In genomic region chr15:62219934-62220540, GRCm38 (mm10) we compare ENCODE assay signal across 28 mouse cellular contexts.
DNase-seq lines count a peak whose midpoint lies in the region; ATAC-seq and TF ChIP-seq lines count a peak whose summit lies in the region.
"Had no signal": no experiment of that assay in that cellular context is flagged by ENCODE, and none has a peak within 500 bp of the region (broad histone marks: within the 10 kb centered on the region; RNA-seq: fewer than 3 reads in every experiment).

No protein-coding gene starts in this region.

- peak in 1 of 2 experiments; percentile 35; a peak in 1 of 4 replicates for TF ChIP-seq POLR2A in MEL (IDR thresholded peaks at IDR 0.05; ENCODE audit: control insufficient read depth in 1 of 2, insufficient read depth in 1 of 2, low read depth in 1 of 2, low read length in 2 of 2, poor library complexity in 1 of 2)

- peaks cover 76% of the 10 kb centered on the region for H3K79me2 ChIP-seq in MEL (ENCODE audit: control insufficient read depth, insufficient read depth, low read length, poor library complexity)

- H3K9ac ChIP-seq in forebrain, embryonic 15.5 days (replicated peaks): no peak overlapping the region
- peak overlapping the region; percentile 78 for H3K9ac ChIP-seq in MEL (ENCODE audit: control insufficient read depth, low read depth, low read length, poor library complexity, severe bottlenecking)
- H3K9ac ChIP-seq in liver, embryonic 16.5 days (ENCODE audit: low read depth, low read length): no peak overlapping the region
- H3K9ac ChIP-seq: embryonic facial prominence, embryonic 13.5 days; forebrain, postnatal 0 days; heart, embryonic 12.5 days; hindbrain, embryonic 13.5 days; lung, embryonic 14.5 days; stomach, embryonic 15.5 days had no signal

- TF ChIP-seq RAD21 in MEL (IDR thresholded peaks at IDR 0.05; ENCODE audit: low read depth, low read length): no peak

- no peak for DNase-seq in forebrain, embryonic 10.5 days (ENCODE audit: extremely low spot score, low spot score)
- peak; percentile 79 for DNase-seq in MEL (ENCODE audit: low read depth, low spot score)
- peak; percentile 21 for DNase-seq in adrenal gland, postnatal 25 days
- DNase-seq in thymus, adult 18-20 months: no peak
- no peak for DNase-seq in kidney, adult 11 months
- DNase-seq: cerebellum, adult 11-12 months; cerebellum, postnatal 10 days; forebrain, postnatal 0 days; gastrocnemius, postnatal 10 days; heart, postnatal 4 days; kidney, adult 9 months; kidney, postnatal 10 days; left cerebral cortex, postnatal 4 days; lung, embryonic 14.5 days; lung, postnatal 14 days; midbrain, embryonic 14.5 days; right cerebral cortex, postnatal 25 days; thymus, postnatal 14 days had no signal

- no peak for TF ChIP-seq EP300 in MEL (IDR thresholded peaks at IDR 0.05; ENCODE audit: low read depth in 1 of 2, low read length in 2 of 2)

- no peak for ATAC-seq in forebrain, embryonic 15.5 days (replicated peaks)
- ATAC-seq in liver, embryonic 16.5 days (ENCODE audit: low read depth): no peak
- ATAC-seq: CD4-positive, CD25-positive, alpha-beta regulatory T cell, adult 4 months; forebrain, postnatal 0 days; intestine, embryonic 16.5 days; Patski had no signal

- no peak overlapping the region for H3K4me3 ChIP-seq in forebrain, embryonic 10.5 days
- no peak overlapping the region for H3K4me3 ChIP-seq in forebrain, embryonic 15.5 days
- peak overlapping the region; percentile 34 to 72 for H3K4me3 ChIP-seq in MEL (ENCODE audit: control insufficient read depth in 1 of 2, insufficient read depth in 1 of 2, low read depth in 2 of 2, low read length in 2 of 2)
- H3K4me3 ChIP-seq in liver, embryonic 16.5 days (ENCODE audit: low read depth, low read length): no peak overlapping the region
- H3K4me3 ChIP-seq: embryonic facial prominence, embryonic 13.5 days; heart, embryonic 12.5 days; hindbrain, embryonic 13.5 days; layer of hippocampus, adult 2 months; stomach, embryonic 15.5 days had no signal

- no peak overlapping the region for H3K4me2 ChIP-seq in forebrain, embryonic 15.5 days (replicated peaks)
- H3K4me2 ChIP-seq in liver, embryonic 16.5 days (ENCODE audit: low read depth, low read length): no peak overlapping the region
- H3K4me2 ChIP-seq: embryonic facial prominence, embryonic 13.5 days; heart, embryonic 12.5 days; hindbrain, embryonic 13.5 days; lung, embryonic 14.5 days; stomach, embryonic 15.5 days had no signal

- H3K4me1 ChIP-seq in forebrain, embryonic 10.5 days: peaks cover 10% of the 10 kb centered on the region
- H3K4me1 ChIP-seq in forebrain, embryonic 15.5 days: no peaks in the 10 kb centered on the region
- peaks cover 22 to 85% of the 10 kb centered on the region in 2 experiments for H3K4me1 ChIP-seq in MEL (ENCODE audit: control insufficient read depth in 1 of 2, insufficient read depth in 2 of 2, low read length in 2 of 2)
- H3K4me1 ChIP-seq in liver, embryonic 16.5 days (ENCODE audit: control insufficient read depth, low read depth, low read length): peaks cover 65% of the 10 kb centered on the region
- H3K4me1 ChIP-seq: stomach, embryonic 15.5 days had no signal

- TF ChIP-seq CTCF in MEL (IDR thresholded peaks at IDR 0.05 in 2 of 3, conservative IDR thresholded peaks at IDR 0.05 in 1 of 3; ENCODE audit: control insufficient read depth in 1 of 3, insufficient read depth in 1 of 3, low read depth in 2 of 3, low read length in 3 of 3, poor library complexity in 1 of 3, severe bottlenecking in 1 of 3): no peak

- 0 out of 2 replicates have a peak overlapping the region, but pooled peaks have one; percentile 25 for H3K27ac ChIP-seq in forebrain, embryonic 10.5 days
- H3K27ac ChIP-seq in forebrain, embryonic 15.5 days (replicated peaks): no peak overlapping the region
- peak overlapping the region; percentile 99 for H3K27ac ChIP-seq in MEL (ENCODE audit: control insufficient read depth, low read depth, low read length)
- H3K27ac ChIP-seq in liver, embryonic 16.5 days (ENCODE audit: low read length): peak overlapping the region; percentile 43
- H3K27ac ChIP-seq: embryonic facial prominence, embryonic 13.5 days; hindbrain, embryonic 13.5 days; layer of hippocampus, adult 2 months; stomach, embryonic 15.5 days had no signal

- 0 out of 2 replicates have a peak, but pooled peaks cover 10% of the 10 kb centered on the region for H3K36me3 ChIP-seq in forebrain, embryonic 10.5 days (replicated peaks)
- no peaks in the 10 kb centered on the region for H3K36me3 ChIP-seq in forebrain, embryonic 15.5 days
- H3K36me3 ChIP-seq in MEL (ENCODE audit: control insufficient read depth in 1 of 2, insufficient read depth in 2 of 2, low read length in 2 of 2): peaks cover 24 to 91% of the 10 kb centered on the region in 2 experiments
- H3K36me3 ChIP-seq in liver, embryonic 16.5 days (ENCODE audit: control insufficient read depth, insufficient read depth): no peaks in the 10 kb centered on the region
- H3K36me3 ChIP-seq: heart, embryonic 12.5 days; hindbrain, embryonic 13.5 days; stomach, embryonic 15.5 days had no signal

- H3K9me3 ChIP-seq in forebrain, embryonic 10.5 days: no peaks in the 10 kb centered on the region
- no peaks in the 10 kb centered on the region for H3K9me3 ChIP-seq in forebrain, embryonic 15.5 days
- H3K9me3 ChIP-seq in MEL (replicated peaks; ENCODE audit: insufficient read depth, low read length): no peaks in the 10 kb centered on the region
- H3K9me3 ChIP-seq in liver, embryonic 16.5 days (replicated peaks; ENCODE audit: control insufficient read depth, low read length): no peaks in the 10 kb centered on the region; the same call in 1 of the 2 replicates
- H3K9me3 ChIP-seq: embryonic facial prominence, embryonic 13.5 days; heart, embryonic 12.5 days; hindbrain, embryonic 13.5 days; stomach, embryonic 15.5 days had no signal

- no peaks in the 10 kb centered on the region for H3K27me3 ChIP-seq in forebrain, embryonic 10.5 days (ENCODE audit: poor library complexity, severe bottlenecking)
- no peaks in the 10 kb centered on the region for H3K27me3 ChIP-seq in forebrain, embryonic 15.5 days
- no peaks in the 10 kb centered on the region for H3K27me3 ChIP-seq in MEL (ENCODE audit: control insufficient read depth in 1 of 2, insufficient read depth in 2 of 2, low read length in 2 of 2)
- H3K27me3 ChIP-seq in liver, embryonic 16.5 days (ENCODE audit: control insufficient read depth, insufficient read depth, low read depth, low read length): no peaks in the 10 kb centered on the region
- H3K27me3 ChIP-seq: embryonic facial prominence, embryonic 13.5 days; hindbrain, embryonic 13.5 days; Patski; stomach, embryonic 15.5 days had no signal

- 94% methylated on average over 9 of the region's 9 CpGs for WGBS in forebrain, embryonic 10.5 days
- 92% methylated on average over 9 of the region's 9 CpGs for WGBS in forebrain, embryonic 15.5 days
- 66% methylated on average over 9 of the region's 9 CpGs for WGBS in liver, embryonic 16.5 days (ENCODE audit: insufficient replicate concordance)

TF ChIP-seq in MEL, 35 proteins besides CTCF, POLR2A, EP300 and RAD21:
- no peak for TF ChIP-seq KAT2A (conservative IDR thresholded peaks at IDR 0.05; ENCODE audit: low read depth, low read length)
- TF ChIP-seq CHD1 (IDR thresholded peaks at IDR 0.05; ENCODE audit: low read depth, low read length): no peak
- peak; percentile 60 for TF ChIP-seq TAL1 (IDR thresholded peaks at IDR 0.05; ENCODE audit: low read length)
- TF ChIP-seq MEF2A (IDR thresholded peaks at IDR 0.05; ENCODE audit: extremely low read depth, insufficient replicate concordance, low read depth, low read length, poor library complexity, severe bottlenecking): no peak
- no peak for TF ChIP-seq POLR2AphosphoS2 (IDR thresholded peaks at IDR 0.05; ENCODE audit: low read length)
- no peak for TF ChIP-seq GABPA (IDR thresholded peaks at IDR 0.05; ENCODE audit: low read depth, low read length)
- TF ChIP-seq HCFC1 (IDR thresholded peaks at IDR 0.05; ENCODE audit: low read depth, low read length): no peak
- 0 out of 2 replicates have a peak, but pooled peaks have one; percentile 24 for TF ChIP-seq TBP (IDR thresholded peaks at IDR 0.05; ENCODE audit: low read depth, low read length)
- TF ChIP-seq RCOR1 (IDR thresholded peaks at IDR 0.05; ENCODE audit: low read depth, low read length): no peak

Comparison
In these comparisons a context has a peak if more than half of its experiments do, and no peak if none do; other contexts are left out.
1. DNase-seq: peak in MEL (single experiment) and adrenal gland, postnatal 25 days (single experiment); none in forebrain, embryonic 10.5 days (single experiment), thymus, adult 18-20 months (0 of 2) and kidney, adult 11 months (single experiment).
2. H3K4me3 ChIP-seq: peak in MEL (2 of 2); none in forebrain, embryonic 10.5 days (single experiment), forebrain, embryonic 15.5 days (single experiment) and liver, embryonic 16.5 days (single experiment).